10 mouse cellular contexts compared by ENCODE assay signal in the genomic region with DNA sequence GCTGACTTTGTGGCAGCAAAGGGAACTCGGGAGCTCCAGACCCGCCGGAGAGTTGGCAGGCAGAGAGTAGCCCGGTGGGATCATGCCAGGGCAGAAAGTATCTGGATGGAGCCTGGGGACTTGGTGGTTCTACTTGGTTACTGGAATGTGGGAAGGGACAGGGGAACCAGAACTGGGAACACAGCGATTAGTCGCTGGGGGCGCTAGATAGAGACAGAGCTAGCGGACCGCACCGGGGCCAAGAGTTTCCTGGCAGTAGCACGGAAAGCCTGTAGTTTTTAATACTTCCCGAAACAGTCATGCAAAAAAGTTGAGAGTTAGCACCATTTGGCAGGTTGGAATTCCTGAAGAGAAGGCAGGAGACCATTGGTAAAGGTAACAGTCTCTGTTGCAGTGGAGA. TPM values are rescaled to one million over a fixed set of nuclear protein-coding genes. Genes with fewer than 3 reads are reported as not detected.
DNase-seq lines count a peak whose midpoint lies in the region; ATAC-seq lines count a peak whose summit lies in the region.
"Had no signal": no experiment of that assay in that cellular context is flagged by ENCODE, and none has a peak within 500 bp of the region (broad histone marks: within the 10 kb centered on the region; RNA-seq: fewer than 3 reads in every experiment).

No protein-coding gene starts in this region.

- H3K27me3 ChIP-seq in heart, embryonic 16.5 days (ENCODE audit: control insufficient read depth, insufficient read depth, low read length): no peaks in the 10 kb centered on the region
- no peaks in the 10 kb centered on the region for H3K27me3 ChIP-seq in liver, embryonic 12.5 days (replicated peaks)
- H3K27me3 ChIP-seq: embryonic facial prominence, embryonic 15.5 days had no signal

- H3K4me1 ChIP-seq in heart, embryonic 16.5 days (ENCODE audit: control insufficient read depth, insufficient read depth, low read length): peaks cover 4% of the 10 kb centered on the region
- H3K4me1 ChIP-seq in liver, embryonic 12.5 days: peaks cover 51% of the 10 kb centered on the region

- H3K36me3 ChIP-seq in heart, embryonic 16.5 days (ENCODE audit: control insufficient read depth, insufficient read depth): no peaks in the 10 kb centered on the region
- no peaks in the 10 kb centered on the region for H3K36me3 ChIP-seq in liver, embryonic 12.5 days
- H3K36me3 ChIP-seq: embryonic facial prominence, embryonic 15.5 days had no signal

- peak; percentile 60 for DNase-seq in cerebellum, postnatal 10 days
- no peak for DNase-seq in cerebellum, adult 9-10 months
- DNase-seq in ovary, postnatal 36 days (ENCODE audit: low spot score): peak; percentile 20
- no peak for DNase-seq in ovary, adult 18-20 months (ENCODE audit: low spot score)
- peak; percentile 48 to 79 for DNase-seq in spleen, postnatal 4 days (ENCODE audit: low spot score in 2 of 2)
- DNase-seq in left cerebral cortex, postnatal 25 days (ENCODE audit: low spot score in 2 of 2): no peak

- intact Hi-C loops in left cerebral cortex, postnatal 25 days (cut with DNase I): no loop called here

- ATAC-seq in heart, embryonic 16.5 days (replicated peaks; ENCODE audit: extremely low read depth, insufficient read depth, low FRiP score): no peak
- ATAC-seq in liver, embryonic 12.5 days: peak; percentile 81

- H3K4me2 ChIP-seq in heart, embryonic 16.5 days (ENCODE audit: low read depth, low read length): peak overlapping the region; percentile 41; the same call in 1 of the 2 replicates
- peak overlapping the region; percentile 66 for H3K4me2 ChIP-seq in liver, embryonic 12.5 days
- H3K4me2 ChIP-seq: embryonic facial prominence, embryonic 15.5 days had no signal

- 16% methylated on average over 12 of the region's 12 CpGs for WGBS in heart, embryonic 16.5 days
- 15% methylated on average over 12 of the region's 12 CpGs for WGBS in liver, embryonic 12.5 days (ENCODE audit: insufficient replicate concordance)

- no peaks in the 10 kb centered on the region for H3K9me3 ChIP-seq in heart, embryonic 16.5 days (replicated peaks; ENCODE audit: control insufficient read depth, low read length)
- no peaks in the 10 kb centered on the region for H3K9me3 ChIP-seq in liver, embryonic 12.5 days (replicated peaks)
- H3K9me3 ChIP-seq: embryonic facial prominence, embryonic 15.5 days had no signal

- H3K4me3 ChIP-seq in heart, embryonic 16.5 days (ENCODE audit: low read length): no peak overlapping the region
- H3K4me3 ChIP-seq in liver, embryonic 12.5 days: peak overlapping the region; percentile 31
- H3K4me3 ChIP-seq: embryonic facial prominence, embryonic 15.5 days; myocyte had no signal

- H3K9ac ChIP-seq in heart, embryonic 16.5 days (ENCODE audit: low read length): no peak overlapping the region
- peak overlapping the region; percentile 36 for H3K9ac ChIP-seq in liver, embryonic 12.5 days
- H3K9ac ChIP-seq: embryonic facial prominence, embryonic 15.5 days had no signal

- no peak overlapping the region for H3K27ac ChIP-seq in heart, embryonic 16.5 days (ENCODE audit: low read length)
- no peak overlapping the region for H3K27ac ChIP-seq in liver, embryonic 12.5 days
- H3K27ac ChIP-seq: embryonic facial prominence, embryonic 15.5 days had no signal

RNA-seq across cellular contexts. Expression of a gene that starts 5.7 kb away (rescaled TPM):
- 8.1 and 8.3 TPM in 2 replicates for polyA plus RNA-seq in heart, embryonic 16.5 days (2015; fragmentation: Nextera tagmentation; extraction: Ambion mirVana)
- polyA plus RNA-seq in liver, embryonic 12.5 days (2016; fragmentation: Nextera tagmentation; extraction: Ambion mirVana): 11.1 and 11.3 TPM in 2 replicates
- total RNA-seq in left cerebral cortex, postnatal 25 days (2021): 1 to 10 TPM; 8.1 to 9.0 TPM

RNA-seq across cellular contexts. Expression of a gene that starts 17.7 kb away (rescaled TPM):
- polyA plus RNA-seq in heart, embryonic 16.5 days (2015; fragmentation: Nextera tagmentation; extraction: Ambion mirVana): 0.16 and 0.20 TPM in 2 replicates
- 0.05 and 0.06 TPM in 2 replicates for polyA plus RNA-seq in liver, embryonic 12.5 days (2016; fragmentation: Nextera tagmentation; extraction: Ambion mirVana)
- under 1 TPM; 0.07 to 0.14 TPM for total RNA-seq in left cerebral cortex, postnatal 25 days (2021)
- polyA plus RNA-seq: myocyte had no signal

RNA-seq across cellular contexts. Expression of a gene that starts 37.5 kb away (rescaled TPM):
- polyA plus RNA-seq in heart, embryonic 16.5 days (2015; fragmentation: Nextera tagmentation; extraction: Ambion mirVana): 378 and 406 TPM in 2 replicates
- polyA plus RNA-seq in liver, embryonic 12.5 days (2016; fragmentation: Nextera tagmentation; extraction: Ambion mirVana): 203 and 206 TPM in 2 replicates
- total RNA-seq in left cerebral cortex, postnatal 25 days (2021): 100 to 1,000 TPM; 113 to 117 TPM

Comparison
In these comparisons a context has a peak if more than half of its experiments do, and no peak if none do; other contexts are left out.
1. DNase-seq: peak in cerebellum, postnatal 10 days (2 of 2), ovary, postnatal 36 days (single experiment) and spleen, postnatal 4 days (2 of 2); none in cerebellum, adult 9-10 months (single experiment), ovary, adult 18-20 months (single experiment) and left cerebral cortex, postnatal 25 days (0 of 2).